Mouse (Mus musculus) testis, postnatal 14 days (tissue): Measurements from ENCODE around the gene Mlxip.

ENCODE experiments used
- DNase-seq: peaks from one replicate; pipeline ENCODE4 v3.0.0; 2021; ENCODE audit warnings: low spot score

Gene Mlxip

GRCm38 (mm10) chr5:123382686-123383085, 11.9 kb upstream of the Mlxip start:
- no peak for DNase-seq

- no peak for DNase-seq
Measured at GRCm38 (mm10) chr5:123388452-123388851, 6.1 kb upstream of the Mlxip start.

- no peak for DNase-seq
Measured at GRCm38 (mm10) chr5:123390536-123391441, 3.8 kb upstream of the Mlxip start.

GRCm38 (mm10) chr5:123391442-123391809, 3.2 kb upstream of the Mlxip start:
- no peak for DNase-seq

- no peak for DNase-seq
Measured at GRCm38 (mm10) chr5:123393786-123394302, 754 bp upstream of the Mlxip start.

GRCm38 (mm10) chr5:123394957-123395881, 621 bp downstream of the Mlxip start:
- DNase-seq = no peak

- DNase-seq = no peak
Measured at GRCm38 (mm10) chr5:123396901-123397464, 2.4 kb downstream of the Mlxip start.

- DNase-seq = no peak
Measured at GRCm38 (mm10) chr5:123397786-123398185, 3.2 kb downstream of the Mlxip start.

GRCm38 (mm10) chr5:123398856-123399498, 4.4 kb downstream of the Mlxip start:
- no peak for DNase-seq

- no peak for DNase-seq
Measured at GRCm38 (mm10) chr5:123404480-123404879, 9.9 kb downstream of the Mlxip start.

- DNase-seq = no peak
Measured at GRCm38 (mm10) chr5:123406952-123407351, 12.4 kb downstream of the Mlxip start.

GRCm38 (mm10) chr5:123408176-123408575, 13.6 kb downstream of the Mlxip start:
- DNase-seq = no peak

- no peak for DNase-seq
Measured at GRCm38 (mm10) chr5:123412193-123412592, 17.6 kb downstream of the Mlxip start.

- DNase-seq = no peak
Measured at GRCm38 (mm10) chr5:123413866-123414363, 19.3 kb downstream of the Mlxip start.

GRCm38 (mm10) chr5:123416149-123416548, 21.6 kb downstream of the Mlxip start:
- DNase-seq = no peak

- DNase-seq = peak; percentile 24
Measured at GRCm38 (mm10) chr5:123416566-123417518, 22.2 kb downstream of the Mlxip start.

GRCm38 (mm10) chr5:123423885-123424284, 29.3 kb downstream of the Mlxip start:
- DNase-seq = no peak

GRCm38 (mm10) chr5:123427556-123427955, 33.0 kb downstream of the Mlxip start:
- DNase-seq = no peak

- DNase-seq = peak; percentile 40
Measured at GRCm38 (mm10) chr5:123431524-123432304, 37.1 kb downstream of the Mlxip start.
